Mouse (Mus musculus): ENCODE measurements at regions not wholly inside any gene's neighbourhood (a gene's known extent, or its start where the extent isn't known, plus 50 kb on each side); places are given as distances from the start of the nearest gene placed in this dataset.
A peak's percentile ranks its signal among the peaks of the same experiment; 100 is the strongest.

DNA sequence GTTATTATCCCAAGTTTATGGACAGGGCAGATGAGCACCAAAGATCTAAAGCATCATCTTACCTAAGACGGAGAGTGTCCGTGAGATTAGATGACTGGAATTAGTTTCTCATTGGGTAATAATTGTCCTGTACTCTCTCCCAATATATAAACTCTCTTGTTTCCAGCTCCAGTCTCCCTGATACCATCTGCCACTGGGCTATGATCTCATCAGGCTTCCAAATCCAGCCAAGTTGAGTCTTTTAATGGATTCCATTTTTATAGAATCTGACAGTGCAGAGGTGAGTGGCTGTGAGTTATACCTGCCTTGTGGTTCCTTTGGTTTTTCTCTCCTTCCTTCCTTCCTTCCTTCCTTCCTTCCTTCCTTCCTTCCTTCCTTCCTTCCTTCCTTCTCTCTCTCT, 63.1 kb downstream of the Tas2r118 start:
- DNase-seq = peak; percentile 62 to 76

All from cerebellum, adult 18-20 months (tissue).